Mouse (Mus musculus) WW6 (cell line): ENCODE data around the gene Arhgap15.

Experiments
- DNase-seq: peaks from one replicate; pipeline ENCODE4 v3.0.0-alpha.2; 2013; ENCODE audit warnings: low read depth, low spot score

Gene Arhgap15

GRCm38 (mm10) chr2:44029035-44029715, 280.6 kb downstream of the Arhgap15 start:
- DNase-seq = no peak

GRCm38 (mm10) chr2:44029865-44030264, 281.2 kb downstream of the Arhgap15 start:
- no peak for DNase-seq

- no peak for DNase-seq
These were observed 291.0 kb downstream of the Arhgap15 start for GRCm38 (mm10) chr2:44039522-44040203.

DNA sequence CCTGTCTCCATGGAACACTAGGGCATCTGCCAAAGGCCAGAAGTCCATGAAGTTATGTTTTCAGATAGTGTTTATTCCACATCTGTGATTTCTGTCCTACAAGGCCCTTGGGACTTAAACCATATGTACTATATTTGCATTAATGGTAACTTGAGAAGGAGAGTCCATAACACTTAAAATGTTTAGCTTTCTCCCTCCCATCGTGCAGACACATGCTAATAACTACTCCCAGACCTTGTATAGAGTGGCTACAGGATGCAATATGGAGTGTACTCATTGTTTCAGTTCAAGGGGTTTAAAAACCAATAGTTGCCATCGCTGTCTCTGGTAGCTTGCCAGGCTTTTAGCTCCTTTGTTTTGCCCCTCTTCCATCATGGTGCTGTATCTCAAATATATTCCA, 295.5 kb downstream of the Arhgap15 start:
- no peak for DNase-seq

GRCm38 (mm10) chr2:44044634-44045033, 296.0 kb downstream of the Arhgap15 start:
- DNase-seq = no peak

DNA sequence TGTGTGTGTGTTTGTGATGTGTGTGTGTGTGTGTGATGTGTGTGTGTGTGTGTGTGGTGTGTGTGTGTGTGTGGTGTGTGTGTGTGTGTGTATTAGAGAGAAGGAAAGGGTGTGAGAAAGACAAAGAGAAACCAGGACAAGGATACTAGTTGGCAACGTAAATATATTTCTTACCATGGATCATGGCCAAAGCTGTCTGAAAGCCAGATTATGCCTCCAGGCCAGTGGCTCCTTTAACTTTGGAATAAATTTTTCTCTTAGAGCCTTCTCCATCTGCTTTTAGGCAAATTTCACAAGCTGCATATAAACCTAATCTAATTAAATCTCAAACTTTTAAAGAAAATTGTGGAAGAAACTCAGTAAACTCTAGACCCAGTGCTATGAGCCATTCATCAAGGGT, 296.6 kb downstream of the Arhgap15 start:
- no peak for DNase-seq

DNA sequence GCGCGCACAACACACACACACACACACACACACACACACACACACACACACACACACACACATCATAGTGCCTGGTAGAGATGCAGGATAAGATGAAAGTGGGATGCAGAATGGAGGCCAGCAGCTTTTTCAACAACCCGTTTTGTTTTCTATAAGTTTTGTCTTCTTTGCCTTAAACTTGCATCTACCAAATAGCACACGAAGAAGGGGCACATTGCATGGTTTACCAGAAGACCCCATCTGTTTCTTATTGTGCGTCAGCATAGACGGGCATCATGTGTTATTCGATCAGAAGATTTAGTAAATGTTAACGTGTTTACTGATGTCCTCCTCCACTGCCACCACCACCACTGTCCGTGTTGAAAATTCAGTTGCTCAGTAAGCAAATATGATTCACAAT, 311.7 kb downstream of the Arhgap15 start:
- DNase-seq = no peak

DNA sequence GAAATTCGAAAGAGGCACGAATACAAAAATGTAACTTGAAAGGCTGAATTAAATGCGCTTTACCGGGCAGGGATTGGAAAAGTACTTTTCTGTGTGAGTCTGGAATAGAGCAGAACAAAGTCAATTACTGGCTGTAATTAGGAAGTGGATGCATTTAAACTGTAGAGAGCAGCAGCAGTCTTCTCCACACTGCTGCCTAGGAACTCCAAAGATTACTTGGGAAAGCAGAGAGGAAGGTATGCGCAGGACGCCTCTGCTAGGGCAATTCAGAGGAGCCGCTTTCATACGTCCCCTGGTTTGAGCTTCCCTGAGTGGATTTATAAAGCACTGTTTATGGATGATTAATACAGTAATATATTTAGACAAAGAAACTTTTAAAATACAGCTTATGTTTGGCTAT, 312.1 kb downstream of the Arhgap15 start:
- DNase-seq = no peak

DNA sequence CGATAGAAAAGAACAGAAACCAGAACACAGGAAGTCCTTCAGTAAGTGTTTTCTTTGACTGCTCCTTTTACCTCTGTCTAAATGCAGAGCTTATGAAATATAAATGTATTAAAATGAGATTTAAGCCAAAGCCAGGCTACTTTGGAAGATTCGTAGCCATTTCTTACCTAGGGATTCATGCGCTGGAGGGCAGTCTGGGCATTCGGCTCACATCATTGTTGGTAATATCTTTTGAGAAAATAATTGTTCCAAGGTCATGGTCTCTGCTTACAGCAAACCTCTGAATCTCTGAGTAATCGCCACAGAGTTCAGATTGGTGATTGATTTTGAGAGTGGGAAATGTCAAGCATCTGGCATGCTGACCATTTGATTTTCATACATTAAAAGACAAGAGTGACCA, 316.4 kb downstream of the Arhgap15 start:
- DNase-seq = no peak

DNA sequence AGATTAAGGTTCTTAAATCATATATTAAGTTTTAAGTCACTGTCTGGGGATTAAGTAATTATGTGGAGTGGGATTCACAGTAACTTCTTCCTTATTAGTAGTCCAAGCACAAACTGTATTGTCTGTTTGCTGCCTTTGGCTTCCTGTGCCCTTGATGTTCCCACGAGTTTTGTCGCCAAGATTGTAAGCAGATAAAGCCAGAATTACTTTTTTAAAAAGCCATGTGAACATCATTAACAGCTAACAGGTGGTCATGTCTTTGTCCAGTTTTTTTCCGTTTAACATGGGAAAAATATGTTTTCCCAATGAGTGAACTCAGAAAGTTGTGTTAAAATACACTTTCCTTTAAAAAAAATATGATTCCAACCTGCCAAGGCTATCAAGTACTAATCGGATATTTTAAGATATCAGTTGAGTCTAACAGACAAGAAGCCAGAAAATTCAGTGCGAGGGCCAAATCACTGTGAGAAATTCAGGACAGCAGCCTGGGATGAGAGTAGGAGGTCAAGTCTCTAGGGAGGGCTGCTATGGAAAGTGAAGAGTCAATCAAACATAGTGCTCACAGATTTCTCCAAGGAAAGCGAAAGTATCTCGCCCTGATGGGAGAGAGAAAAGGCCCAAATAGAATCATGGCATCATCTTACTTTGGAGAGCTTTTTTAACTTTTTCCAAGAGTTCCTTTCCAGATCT, 319.7 kb downstream of the Arhgap15 start:
- no peak for DNase-seq

DNA sequence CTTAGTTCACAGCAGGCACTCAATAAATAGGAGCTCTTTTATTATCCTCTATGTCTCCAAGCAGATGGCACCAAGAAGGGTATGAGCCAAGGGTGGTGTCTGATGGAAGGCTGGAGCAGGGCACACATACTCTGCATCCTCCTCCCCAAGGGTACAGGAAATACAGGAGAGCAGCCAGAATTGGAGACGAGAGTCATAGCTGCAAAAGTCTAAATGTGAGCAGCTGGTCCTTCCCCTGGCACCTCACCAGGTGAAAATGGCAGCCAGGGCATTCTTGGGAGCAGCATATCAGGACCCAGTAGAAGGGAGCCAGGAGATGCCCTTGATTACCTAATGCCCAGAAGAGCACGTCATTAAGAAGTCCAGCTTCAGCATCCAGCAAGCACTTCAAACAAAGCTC, 320.3 kb downstream of the Arhgap15 start:
- no peak for DNase-seq

DNA sequence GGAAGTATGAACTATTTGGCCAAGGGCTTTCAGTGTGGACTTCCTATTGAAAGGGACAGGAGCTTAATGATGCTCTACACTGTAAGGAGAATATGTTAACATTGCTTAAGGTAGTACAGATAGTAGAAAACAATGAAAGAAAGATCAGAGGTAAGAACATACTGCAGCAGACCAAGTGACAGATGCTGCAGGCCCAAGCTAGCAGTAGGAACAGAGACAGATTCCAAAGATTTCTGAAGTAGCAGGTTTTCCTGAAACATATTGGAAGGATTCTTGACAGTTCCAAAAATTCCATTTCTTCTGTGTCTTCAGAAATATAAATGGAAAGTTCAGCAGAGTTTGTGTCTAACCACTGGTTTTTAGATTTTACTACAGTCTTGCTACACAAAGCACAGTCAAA, 327.9 kb downstream of the Arhgap15 start:
- no peak for DNase-seq

DNA sequence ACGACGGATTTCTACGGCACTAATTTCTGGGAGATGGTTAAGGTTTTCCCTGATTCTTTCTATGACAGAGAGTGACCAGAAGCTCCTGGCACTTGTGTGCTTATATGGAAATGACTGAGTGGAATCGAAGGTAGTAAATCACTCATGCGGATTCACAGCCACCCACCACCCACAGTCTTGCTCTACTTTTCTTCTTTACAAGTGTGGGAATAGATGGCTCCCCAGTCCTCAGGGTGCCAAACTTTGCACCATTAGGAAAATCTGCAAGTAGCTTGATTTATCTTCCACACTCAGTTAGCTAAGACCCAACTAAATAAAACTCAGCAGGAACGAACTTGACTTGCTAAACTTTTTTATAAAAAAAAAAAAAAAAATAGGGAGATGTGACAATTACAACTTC, 331.9 kb downstream of the Arhgap15 start:
- no peak for DNase-seq

- no peak for DNase-seq
These were observed 332.6 kb downstream of the Arhgap15 start for GRCm38 (mm10) chr2:44081241-44081640.

DNA sequence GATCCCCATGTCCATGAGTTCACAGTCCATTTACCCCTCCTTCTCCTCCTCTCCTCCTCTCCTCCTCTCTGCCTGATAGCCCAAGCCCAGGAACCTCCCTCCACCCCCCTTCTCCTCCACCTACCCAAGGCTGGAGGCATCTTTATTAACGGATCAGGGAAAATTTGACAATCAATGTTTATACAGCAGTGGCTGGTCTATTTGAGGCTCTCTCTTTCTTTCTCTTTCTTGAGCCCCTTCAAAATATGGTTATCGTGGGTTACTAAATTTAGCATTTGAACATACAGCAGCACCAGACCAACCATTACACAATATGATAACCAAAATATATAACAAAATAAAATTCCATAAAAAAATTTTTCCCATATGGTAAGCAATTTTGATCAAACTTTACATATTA, 335.8 kb downstream of the Arhgap15 start:
- DNase-seq = no peak

DNA sequence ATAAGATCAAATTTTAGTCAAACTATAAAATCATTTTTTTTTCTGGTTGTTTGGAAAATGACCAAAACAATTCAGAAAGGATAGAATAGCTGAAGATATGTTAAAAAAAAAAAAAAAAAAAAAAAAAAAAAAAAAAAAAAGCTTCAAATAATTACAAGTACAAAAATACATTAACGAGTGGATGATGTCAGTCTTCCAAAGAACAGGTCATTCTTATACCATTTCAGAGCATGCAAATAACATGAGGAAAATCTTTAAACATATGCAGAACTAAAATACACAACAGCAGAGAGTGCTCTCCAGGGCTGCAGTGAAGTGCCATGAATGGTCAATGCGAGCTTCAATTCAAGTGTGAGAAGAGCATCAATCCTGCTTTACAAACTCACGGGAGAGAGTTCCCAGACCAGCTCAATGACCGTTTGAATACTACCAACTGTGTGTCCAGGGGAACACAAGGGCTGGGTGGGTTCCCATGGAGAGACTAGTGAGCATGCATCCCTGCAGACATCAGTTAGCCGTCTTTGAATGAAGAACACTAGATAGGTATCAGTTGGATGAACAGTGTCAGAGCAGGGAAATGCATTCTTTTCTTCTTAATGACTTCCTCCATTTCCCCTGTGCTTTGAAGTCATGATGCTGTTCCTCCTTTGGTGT, 337.9 kb downstream of the Arhgap15 start:
- DNase-seq = no peak

DNA sequence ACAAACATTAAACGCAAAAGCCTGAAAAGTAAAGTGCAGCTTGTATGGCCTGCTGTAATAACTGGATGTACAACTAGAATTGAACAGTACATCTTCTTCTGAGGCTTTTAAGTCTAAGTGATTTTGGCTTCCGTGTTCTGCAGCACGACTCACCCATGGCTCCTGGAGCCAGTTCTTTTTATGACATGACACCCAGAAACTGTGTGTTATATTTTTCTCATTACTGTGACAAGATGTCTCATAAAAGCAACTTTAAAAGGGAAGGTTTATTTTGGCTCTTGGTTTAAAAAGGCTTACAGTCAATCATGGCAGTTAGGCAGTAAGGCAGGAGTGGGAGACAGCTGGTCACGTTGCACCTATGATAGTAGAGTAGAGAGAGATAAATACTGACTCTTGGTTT, 349.9 kb downstream of the Arhgap15 start:
- no peak for DNase-seq

DNA sequence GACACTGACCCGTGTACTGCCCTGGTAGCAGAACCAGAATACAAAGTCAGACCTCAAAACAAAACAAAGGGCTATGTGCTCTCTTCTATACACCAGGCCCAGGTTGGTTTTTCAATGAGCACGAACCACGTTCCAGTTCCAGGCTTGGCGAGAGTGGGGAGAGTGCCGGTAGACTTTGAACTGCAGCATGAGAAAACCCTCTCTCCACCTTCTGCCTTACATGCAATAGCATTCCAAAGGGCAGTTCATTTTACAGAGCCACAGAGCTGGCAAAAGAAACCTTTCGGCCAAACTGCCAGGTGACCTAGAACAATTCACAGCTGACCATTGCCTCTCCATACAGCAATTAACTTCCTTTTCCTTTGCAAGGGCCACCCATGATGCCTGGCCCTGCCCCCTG, 353.7 kb downstream of the Arhgap15 start:
- DNase-seq = no peak

DNA sequence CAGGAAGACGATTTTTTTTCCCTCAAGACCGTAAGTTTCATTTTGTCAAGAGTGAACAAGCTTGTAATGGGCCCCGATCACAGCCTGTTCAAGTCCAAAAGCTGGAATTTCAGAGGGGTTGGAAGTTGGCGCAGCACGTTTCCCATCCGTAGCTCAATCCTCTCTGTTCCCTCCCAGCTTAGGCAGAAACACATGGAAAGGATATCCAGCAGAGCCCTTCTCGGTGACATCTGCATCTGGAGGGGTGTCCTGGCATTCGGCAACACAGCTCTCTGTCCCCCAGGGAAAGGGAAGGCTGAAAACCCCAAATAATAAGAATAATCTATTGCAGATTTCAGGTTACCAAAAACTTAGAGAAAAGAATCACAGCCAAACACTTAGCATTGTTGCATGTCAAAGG, 354.7 kb downstream of the Arhgap15 start:
- no peak for DNase-seq

- no peak for DNase-seq
These were observed 355.1 kb downstream of the Arhgap15 start for GRCm38 (mm10) chr2:44103742-44104141.

GRCm38 (mm10) chr2:44104282-44105197, 355.9 kb downstream of the Arhgap15 start:
- no peak for DNase-seq
